Mouse (Mus musculus) brain, embryonic 18.5 days (tissue): ENCODE results near the gene Zfp180.
"Not testable (repeated sequence)": the region's sequence is repeated elsewhere in the genome, so short reads cannot be mapped to it uniquely, and the experiment has no call there.

Source experiments
- DNase-seq: peaks from one replicate; pipeline ENCODE4 v3.0.0-alpha.2; 2012; ENCODE audit warnings: low read depth, low spot score

The Zfp180 gene

GRCm38 (mm10) chr7:24081634-24082431 lies at the start of gene Zfp180:
Gene Zfp180, plus strand, starts transcription at chr7:24081924.
- peak; percentile 97 for DNase-seq

- DNase-seq: no peak
Observed at GRCm38 (mm10) chr7:24052660-24053304, 28.9 kb upstream of the Zfp180 start, which contains the start of gene Vmn1r183. Gene Vmn1r183, plus strand, starts transcription at chr7:24053254.

- DNase-seq: not testable (repeated sequence)
Observed at GRCm38 (mm10) chr7:24074424-24074823, 7.3 kb upstream of the Zfp180 start.

GRCm38 (mm10) chr7:24082457-24083235 lies 922 bp downstream of the Zfp180 start:
- DNase-seq: no peak

GRCm38 (mm10) chr7:24086871-24087270 lies 5.1 kb downstream of the Zfp180 start:
- DNase-seq: no peak

GRCm38 (mm10) chr7:24087485-24088125 lies 5.9 kb downstream of the Zfp180 start:
- no peak for DNase-seq

GRCm38 (mm10) chr7:24104403-24104802 lies 22.7 kb downstream of the Zfp180 start:
- DNase-seq: no peak

- no peak for DNase-seq
Observed at GRCm38 (mm10) chr7:24105144-24105703, 23.5 kb downstream of the Zfp180 start.

GRCm38 (mm10) chr7:24110839-24111238 lies 29.1 kb downstream of the Zfp180 start:
- DNase-seq: no peak

- no peak for DNase-seq
Observed at GRCm38 (mm10) chr7:24111772-24112155, 30.0 kb downstream of the Zfp180 start.

GRCm38 (mm10) chr7:24112156-24112856 lies 30.6 kb downstream of the Zfp180 start, which contains the start of gene Zfp112:
Gene Zfp112, plus strand, starts transcription at chr7:24112314.
- peak; percentile 94 for DNase-seq

- DNase-seq: no peak
Observed at GRCm38 (mm10) chr7:24113001-24113400, 31.3 kb downstream of the Zfp180 start.

GRCm38 (mm10) chr7:24116655-24117054 lies 34.9 kb downstream of the Zfp180 start:
- DNase-seq: no peak

GRCm38 (mm10) chr7:24133425-24133995 lies 51.8 kb downstream of the Zfp180 start:
- no peak for DNase-seq

GRCm38 (mm10) chr7:24133996-24134828 lies 52.5 kb downstream of the Zfp180 start, which contains the start of gene Zfp235:
Gene Zfp235, plus strand, starts transcription at chr7:24134169.
- peak; percentile 83 for DNase-seq

GRCm38 (mm10) chr7:24142566-24142965 lies 60.8 kb downstream of the Zfp180 start:
- DNase-seq: no peak

GRCm38 (mm10) chr7:24153272-24153671 lies 71.5 kb downstream of the Zfp180 start:
- no peak for DNase-seq
